Mouse (Mus musculus): ENCODE measurements around the gene Marc2. TPM values are rescaled to one million over a fixed set of nuclear protein-coding genes. Genes with fewer than 3 reads are reported as not detected.

Gene Marc2
- total and polyA plus RNA-seq, 2 experiments from 2014 or later: 60.1 to 138 TPM

DNA sequence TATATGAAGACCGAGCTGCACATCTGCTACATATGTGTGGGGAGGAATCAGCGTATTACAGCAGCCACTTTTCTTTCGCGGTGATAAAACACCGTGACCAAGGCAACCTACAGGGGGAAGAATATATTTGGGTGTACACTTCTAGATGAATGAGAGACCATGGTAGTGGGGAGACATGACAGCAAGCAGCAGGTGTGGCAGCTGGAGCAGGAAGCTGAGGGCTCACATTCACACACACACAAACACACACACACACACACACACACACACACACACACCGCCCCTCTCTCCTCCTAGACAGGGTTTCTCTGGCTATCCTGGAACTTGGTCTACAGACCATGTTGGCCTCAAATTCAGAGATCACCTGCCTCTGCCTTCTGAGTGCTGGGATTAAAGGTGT, 68.1 kb downstream of the Marc2 start:
- H3K9me3 ChIP-seq (ENCODE audit: low read length): no peaks in the 10 kb centered on the region
- 91% methylated on average over 6 of the region's 6 CpGs for WGBS
- no peak overlapping the region for H3K4me2 ChIP-seq (ENCODE audit: low read depth)
- DNase-seq: no peak
- no peak for ATAC-seq
- no peak overlapping the region for H3K4me3 ChIP-seq (ENCODE audit: low read depth, low read length)
- no peak overlapping the region for H3K9ac ChIP-seq
- no peak for TF ChIP-seq CTCF (IDR thresholded peaks at IDR 0.05; ENCODE audit: low read depth)
- H3K27me3 ChIP-seq (ENCODE audit: insufficient read depth, low read length): no peaks in the 10 kb centered on the region
- no peak overlapping the region for H3K27ac ChIP-seq (ENCODE audit: low read depth, low read length)
- H3K36me3 ChIP-seq (ENCODE audit: insufficient read depth): no peaks in the 10 kb centered on the region
- no peaks in the 10 kb centered on the region for H3K4me1 ChIP-seq (ENCODE audit: insufficient read depth)

DNA sequence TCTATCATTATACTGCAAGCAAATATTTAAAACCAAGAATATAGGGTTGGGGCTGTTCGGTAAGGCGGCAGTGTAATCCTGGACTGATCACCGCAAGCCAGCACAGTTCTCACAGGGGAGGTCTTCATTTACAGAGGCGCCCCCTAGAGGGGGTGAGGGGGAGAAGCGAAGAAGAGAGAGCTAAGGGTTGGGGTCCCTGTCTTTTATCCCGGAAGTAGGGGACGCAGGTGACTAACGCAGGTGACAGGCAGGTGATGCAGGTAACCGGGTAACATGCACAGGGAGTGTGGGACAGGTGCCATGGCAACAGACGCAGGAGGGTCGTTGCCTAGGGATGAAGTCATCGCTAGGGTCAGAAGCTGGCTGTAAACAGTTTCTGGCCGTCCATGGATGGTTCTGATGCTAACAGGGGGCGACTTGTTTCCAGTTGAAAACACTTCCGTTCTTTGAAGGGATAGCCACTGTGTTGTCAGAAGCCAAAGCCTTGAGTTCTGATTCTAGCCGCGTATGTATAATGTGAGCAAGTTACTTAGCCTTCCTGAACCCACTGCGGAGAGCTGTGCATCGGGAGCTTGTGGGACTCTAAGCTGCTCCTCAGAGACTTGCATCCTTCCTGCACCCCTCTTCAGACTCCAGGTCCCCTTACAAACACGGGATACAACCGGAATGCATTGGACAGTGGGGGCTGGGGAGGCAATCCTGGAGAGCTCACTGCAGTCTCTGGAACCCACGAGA, 69.0 kb downstream of the Marc2 start:
- H3K4me1 ChIP-seq (ENCODE audit: insufficient read depth): no peaks in the 10 kb centered on the region
- no peak overlapping the region for H3K4me3 ChIP-seq (ENCODE audit: low read depth, low read length)
- ATAC-seq (no peak), DNase-seq (no peak)
- peak; percentile 33; the same call in 1 of the 2 replicates for TF ChIP-seq CTCF (IDR thresholded peaks at IDR 0.05; ENCODE audit: low read depth)
- H3K9me3 ChIP-seq (ENCODE audit: low read length): no peaks in the 10 kb centered on the region
- H3K9ac ChIP-seq: no peak overlapping the region
- H3K4me2 ChIP-seq (ENCODE audit: low read depth): no peak overlapping the region
- no peaks in the 10 kb centered on the region for H3K27me3 ChIP-seq (ENCODE audit: insufficient read depth, low read length)
- no peaks in the 10 kb centered on the region for H3K36me3 ChIP-seq (ENCODE audit: insufficient read depth)
- 36% methylated on average over 22 of the region's 22 CpGs for WGBS
- no peak overlapping the region for H3K27ac ChIP-seq (ENCODE audit: low read depth, low read length)

DNA sequence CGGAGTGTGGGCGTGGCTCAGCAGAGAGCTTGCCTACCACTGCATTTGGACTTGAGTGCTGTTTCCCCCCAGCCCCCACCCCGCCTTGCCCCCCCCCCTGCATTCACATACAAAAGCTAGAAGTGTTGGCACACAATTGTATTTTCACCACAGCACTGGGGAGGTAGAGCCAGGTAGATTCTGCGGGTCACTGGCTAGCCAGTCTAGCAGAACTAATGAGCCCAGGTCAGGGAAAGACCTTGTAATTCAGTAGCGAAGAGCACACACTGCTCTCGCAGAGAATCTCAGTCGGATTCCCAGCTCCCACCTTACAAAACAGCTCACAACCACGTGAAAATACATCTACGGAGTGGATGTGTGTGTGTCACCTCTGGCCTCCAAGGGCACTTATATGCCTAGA, 71.0 kb downstream of the Marc2 start:
- H3K4me2 ChIP-seq (ENCODE audit: low read depth): no peak overlapping the region
- no peaks in the 10 kb centered on the region for H3K4me1 ChIP-seq (ENCODE audit: insufficient read depth)
- no peak overlapping the region for H3K27ac ChIP-seq (ENCODE audit: low read depth, low read length)
- H3K27me3 ChIP-seq (ENCODE audit: insufficient read depth, low read length): no peaks in the 10 kb centered on the region; the same call in 1 of the 2 replicates
- no peaks in the 10 kb centered on the region for H3K36me3 ChIP-seq (ENCODE audit: insufficient read depth)
- no peak overlapping the region for H3K9ac ChIP-seq
- no peak overlapping the region for H3K4me3 ChIP-seq (ENCODE audit: low read depth, low read length)
- WGBS: 51% methylated on average over 9 of the region's 9 CpGs
- no peaks in the 10 kb centered on the region for H3K9me3 ChIP-seq (ENCODE audit: low read length)
- no peak for TF ChIP-seq CTCF (IDR thresholded peaks at IDR 0.05; ENCODE audit: low read depth)
- DNase-seq (no peak), ATAC-seq (no peak)

DNA sequence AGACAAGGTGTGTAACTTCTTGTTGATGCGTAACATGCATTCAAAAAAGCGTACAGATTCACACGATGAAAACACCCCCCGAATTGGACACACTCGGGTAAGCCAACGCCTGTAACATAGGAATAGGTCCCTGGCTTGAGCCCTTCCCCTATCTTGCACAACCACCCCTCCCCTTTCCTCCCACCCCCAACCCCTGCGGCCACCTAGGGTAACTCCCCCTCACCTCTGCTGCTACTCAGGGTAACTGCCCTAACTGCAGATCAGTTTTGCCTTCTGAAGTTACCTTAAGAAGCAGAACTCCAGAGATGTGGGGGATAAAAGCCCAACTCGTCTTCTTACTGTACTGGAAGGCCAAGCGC, 74.4 kb downstream of the Marc2 start:
- Histone ChIP-seq H3K36me3 (ENCODE audit: insufficient read depth) (no peaks in the 10 kb centered on the region), H3K4me1 (ENCODE audit: insufficient read depth) (no peaks in the 10 kb centered on the region), H3K4me2 (ENCODE audit: low read depth) (peak overlapping the region; percentile 13; the same call in 1 of the 2 replicates), H3K4me3 (ENCODE audit: low read depth, low read length) (no peak overlapping the region), H3K9me3 (ENCODE audit: low read length) (no peaks in the 10 kb centered on the region), H3K27ac (ENCODE audit: low read depth, low read length) (no peak overlapping the region), H3K9ac (no peak overlapping the region), H3K27me3 (ENCODE audit: insufficient read depth, low read length) (no peaks in the 10 kb centered on the region; the same call in 1 of the 2 replicates)
- DNase-seq (no peak), ATAC-seq (no peak)
- WGBS: 12% methylated on average over 9 of the region's 9 CpGs
- no peak for TF ChIP-seq CTCF (IDR thresholded peaks at IDR 0.05; ENCODE audit: low read depth)

DNA sequence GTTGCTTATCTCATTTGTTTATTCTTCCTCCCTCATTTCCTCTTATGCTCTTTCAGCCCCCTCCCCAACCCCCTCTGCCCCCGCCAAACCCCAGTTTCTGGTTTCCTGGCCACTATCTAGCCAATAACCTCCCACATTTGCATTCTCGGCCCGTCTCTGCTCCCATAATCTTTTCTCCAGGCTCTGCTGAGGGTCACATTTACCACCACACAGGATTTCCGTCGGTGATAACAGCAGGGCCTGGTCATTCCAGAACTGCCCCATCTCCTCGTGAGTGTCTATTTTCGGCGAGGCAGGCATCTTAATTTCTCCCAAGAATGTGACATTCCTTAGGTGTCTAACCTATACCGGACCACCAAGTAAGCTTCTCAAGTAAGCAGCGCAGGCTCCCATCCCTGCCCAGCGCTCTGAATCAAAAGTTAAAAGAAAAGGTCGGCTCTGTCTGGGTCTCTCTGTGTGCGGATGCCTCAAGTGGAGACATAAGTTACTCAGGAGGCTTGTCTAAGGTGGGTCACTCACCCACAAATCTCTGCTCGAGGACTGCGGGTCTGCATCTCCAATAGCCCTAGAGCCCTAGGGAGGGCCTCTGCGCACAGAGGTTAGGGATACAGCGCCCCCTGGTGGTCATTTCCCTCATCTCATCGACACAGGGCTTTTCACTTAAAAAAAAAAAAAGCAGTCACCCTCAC, 74.9 kb downstream of the Marc2 start:
- peak; percentile 40; the same call in 1 of the 2 replicates for ATAC-seq
- Histone ChIP-seq H3K27me3 (ENCODE audit: insufficient read depth, low read length) (no peaks in the 10 kb centered on the region; the same call in 1 of the 2 replicates), H3K9ac (no peak overlapping the region), H3K4me2 (ENCODE audit: low read depth) (peak overlapping the region; percentile 13; the same call in 1 of the 2 replicates), H3K27ac (ENCODE audit: low read depth, low read length) (no peak overlapping the region), H3K36me3 (ENCODE audit: insufficient read depth) (no peaks in the 10 kb centered on the region), H3K4me1 (ENCODE audit: insufficient read depth) (no peaks in the 10 kb centered on the region), H3K4me3 (ENCODE audit: low read depth, low read length) (no peak overlapping the region), H3K9me3 (ENCODE audit: low read length) (no peaks in the 10 kb centered on the region)
- DNase-seq: peak; percentile 74
- WGBS: 33% methylated on average over 18 of the region's 18 CpGs
- TF ChIP-seq CTCF (IDR thresholded peaks at IDR 0.05; ENCODE audit: low read depth): peak; percentile 81

DNA sequence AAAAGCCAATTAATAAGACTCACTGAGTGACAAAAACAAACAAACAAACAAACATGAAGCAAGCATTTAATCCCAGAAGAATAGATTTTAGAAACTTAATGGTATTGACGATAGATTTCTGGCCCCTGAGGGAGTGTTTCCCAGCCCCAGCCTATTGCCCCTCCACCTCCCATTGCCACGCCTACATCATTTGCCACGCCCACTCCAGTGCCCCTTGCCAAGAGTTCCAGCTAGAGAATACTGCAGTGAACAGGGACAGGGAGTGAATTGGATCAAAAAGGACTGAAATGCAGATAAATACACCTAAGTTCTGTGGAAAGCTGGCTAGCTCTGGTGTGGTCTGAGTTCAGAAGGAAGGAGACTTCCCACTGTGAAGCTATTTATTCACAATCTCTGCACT, 82.4 kb downstream of the Marc2 start:
- Histone ChIP-seq H3K27me3 (ENCODE audit: insufficient read depth, low read length) (no peaks in the 10 kb centered on the region), H3K9ac (no peak overlapping the region), H3K36me3 (ENCODE audit: insufficient read depth) (no peaks in the 10 kb centered on the region), H3K4me3 (ENCODE audit: low read depth, low read length) (no peak overlapping the region), H3K27ac (ENCODE audit: low read depth, low read length) (no peak overlapping the region), H3K4me1 (ENCODE audit: insufficient read depth) (no peaks in the 10 kb centered on the region), H3K9me3 (ENCODE audit: low read length) (no peaks in the 10 kb centered on the region), H3K4me2 (ENCODE audit: low read depth) (no peak overlapping the region)
- 30% methylated on average over 3 of the region's 3 CpGs for WGBS
- TF ChIP-seq CTCF (IDR thresholded peaks at IDR 0.05; ENCODE audit: low read depth): no peak
- DNase-seq: no peak
- no peak for ATAC-seq

MicroRNA genes within 50 kb of the gene (microRNA counts, 519-probe panel; counts per million panel counts)
- not detected for microRNA mmu-miR-1981

Small RNA genes lying within 50 kb of the gene (microRNA-seq; reads per million reads assigned to microRNA genes)
- gene Mir1981: 49.9 to 63.8 reads per million in 2 experiments

Other genes with a start within 250 kb of the Marc2 start
- 1.2 and 2.8 TPM in 2 replicates for gene Hlx, start 113.8 kb downstream of the Marc2 start, total RNA-seq (2014; rRNA removed)
- 1.6 and 2.4 TPM in 2 replicates for gene Hlx, start 113.8 kb downstream of the Marc2 start, polyA plus RNA-seq (2015; fragmentation: Nextera tagmentation; extraction: Ambion mirVana)
- gene Marc1, start 35.1 kb downstream of the Marc2 start, total RNA-seq (2014; rRNA removed): 0.15 and 0.24 TPM in 2 replicates
- gene Marc1, start 35.1 kb downstream of the Marc2 start, polyA plus RNA-seq (2015; fragmentation: Nextera tagmentation; extraction: Ambion mirVana): 0.11 and 0.45 TPM in 2 replicates
- 9.5 and 10.7 TPM in 2 replicates for gene C130074G19Rik, start 36.8 kb upstream of the Marc2 start, total RNA-seq (2014; rRNA removed)
- 0.94 and 1.2 TPM in 2 replicates for gene C130074G19Rik, start 36.8 kb upstream of the Marc2 start, polyA plus RNA-seq (2015; fragmentation: Nextera tagmentation; extraction: Ambion mirVana)
- gene Mark1, start 153.1 kb upstream of the Marc2 start, total RNA-seq (2014; rRNA removed): 72.6 and 78.2 TPM in 2 replicates
- 11.5 and 14.3 TPM in 2 replicates for gene Mark1, start 153.1 kb upstream of the Marc2 start, polyA plus RNA-seq (2015; fragmentation: Nextera tagmentation; extraction: Ambion mirVana)

Data from forebrain, postnatal 0 days (tissue).